Mouse (Mus musculus): ENCODE measurements around the gene Tbc1d5.

DNA sequence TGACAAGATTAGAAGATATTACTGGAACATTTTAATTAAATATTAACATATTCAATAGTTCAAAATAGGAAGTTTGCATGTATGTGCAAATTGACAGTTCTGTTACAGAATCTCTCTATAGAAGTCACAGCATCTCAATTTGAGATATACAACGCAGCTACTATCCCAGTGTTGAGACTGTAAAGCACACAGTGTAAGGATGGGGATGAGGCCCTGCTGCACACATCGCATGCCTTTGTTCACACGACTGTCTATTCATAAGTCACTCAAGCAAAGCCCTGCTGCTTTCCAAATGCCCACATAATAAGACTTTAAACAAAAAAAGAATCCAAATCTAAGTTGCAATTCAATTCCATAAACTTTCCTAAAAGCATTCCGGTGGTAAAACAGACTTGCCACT is 37.1 kb downstream of the Tbc1d5 start:
- TF ChIP-seq POLR2A (IDR thresholded peaks at IDR 0.05; ENCODE audit: low read depth, low read length) (no peak), CTCF (conservative IDR thresholded peaks at IDR 0.05 in 1 of 2, IDR thresholded peaks at IDR 0.05 in 1 of 2; ENCODE audit: low read depth in 2 of 2, low read length in 2 of 2) (no peak), SMC3 (IDR thresholded peaks at IDR 0.05; ENCODE audit: low read depth, low read length) (no peak), MAZ (IDR thresholded peaks at IDR 0.05; ENCODE audit: low read depth, low read length) (no peak), ZKSCAN1 (IDR thresholded peaks at IDR 0.05; ENCODE audit: borderline replicate concordance, low read depth, low read length) (no peak), KAT2A (IDR thresholded peaks at IDR 0.05; ENCODE audit: insufficient replicate concordance, low read length) (no peak), TCF12 (IDR thresholded peaks at IDR 0.05; ENCODE audit: low read depth, low read length) (no peak), MAX (IDR thresholded peaks at IDR 0.05; ENCODE audit: low read length) (no peak), ZMIZ1 (IDR thresholded peaks at IDR 0.05; ENCODE audit: low read depth, low read length) (no peak), JUND (conservative IDR thresholded peaks at IDR 0.05; ENCODE audit: low read depth, low read length) (no peak), CHD2 (IDR thresholded peaks at IDR 0.05; ENCODE audit: low read length) (no peak)
